Mouse (Mus musculus) embryo, embryonic 9.5 days (tissue): ENCODE results near the gene Fam49a.

Source experiments
- DNase-seq: peaks from one replicate; pipeline ENCODE4 v3.0.0-alpha.2; 2017; ENCODE audit errors: extremely low spot score

Gene Fam49a

DNA sequence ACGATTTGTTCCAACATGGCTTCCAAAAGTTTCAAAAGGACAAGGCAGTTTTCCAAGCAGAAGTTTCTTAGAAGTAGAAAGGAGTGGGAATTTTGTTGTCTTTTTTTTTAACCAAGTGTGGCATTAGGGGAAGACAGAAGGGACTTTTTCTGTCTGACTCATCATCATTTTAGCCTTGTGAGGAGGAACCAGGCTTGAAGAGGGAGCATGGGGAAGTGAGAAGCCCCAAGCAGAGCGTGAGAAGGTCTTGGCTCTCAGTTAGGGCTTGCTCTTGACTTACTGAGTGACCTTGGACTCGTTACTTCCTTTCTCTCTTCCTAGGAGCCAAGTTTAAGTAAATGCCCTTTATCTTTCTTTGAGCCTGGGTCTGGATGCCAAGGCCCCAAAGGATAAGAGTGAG, 8.6 kb downstream of the Fam49a start:
- DNase-seq: no peak

DNA sequence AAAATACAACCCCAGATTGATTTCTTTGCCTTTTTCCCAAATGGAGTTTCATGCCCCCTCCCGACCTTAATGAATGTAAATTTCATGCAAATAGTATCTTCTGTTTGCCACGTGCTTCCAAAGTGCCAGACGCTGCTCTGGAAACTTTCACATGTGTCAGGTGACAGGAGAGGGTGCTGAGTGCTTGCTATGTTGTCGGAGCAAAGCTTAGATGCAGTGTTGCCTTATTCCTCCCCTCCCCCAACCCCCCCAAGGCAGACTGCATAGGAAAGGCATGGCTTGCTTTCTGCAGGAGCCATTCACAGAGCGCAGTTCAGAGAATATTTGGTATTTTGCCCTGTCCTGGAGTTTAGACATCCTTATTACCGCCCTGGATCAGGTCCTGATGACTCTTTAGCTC, 12.2 kb downstream of the Fam49a start:
- DNase-seq: peak; percentile 8

DNA sequence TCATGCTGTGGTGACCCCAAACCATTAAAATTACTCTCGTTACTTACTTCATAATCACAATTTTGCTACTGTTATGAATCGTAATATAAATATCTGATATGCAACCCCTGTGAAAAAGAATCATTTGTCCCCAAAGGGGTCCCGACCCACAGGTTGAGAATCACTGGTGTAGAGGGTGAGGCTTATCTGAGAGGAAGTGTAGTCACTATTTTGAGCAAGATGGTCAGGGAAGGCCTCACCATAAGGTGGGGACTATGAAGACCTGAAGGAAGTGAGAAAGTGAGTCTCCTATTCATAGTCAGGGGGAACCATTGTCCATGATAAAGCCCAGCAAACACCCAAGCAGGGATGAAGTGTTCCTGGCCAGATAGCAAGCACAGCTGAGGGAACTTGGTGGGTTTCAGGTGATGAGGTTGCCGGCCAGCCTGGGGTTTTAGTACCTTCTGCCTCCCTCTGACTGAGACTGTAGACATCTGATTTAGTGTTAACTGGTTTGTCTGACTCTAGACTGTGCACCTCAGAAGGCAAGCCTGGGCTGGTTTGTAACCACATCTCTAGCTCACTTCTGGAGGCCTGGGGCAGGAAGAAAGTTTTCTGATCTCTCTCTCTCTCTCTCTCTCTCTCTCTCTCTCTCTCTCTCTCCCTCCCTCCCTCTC, 13.3 kb downstream of the Fam49a start:
- no peak for DNase-seq

DNA sequence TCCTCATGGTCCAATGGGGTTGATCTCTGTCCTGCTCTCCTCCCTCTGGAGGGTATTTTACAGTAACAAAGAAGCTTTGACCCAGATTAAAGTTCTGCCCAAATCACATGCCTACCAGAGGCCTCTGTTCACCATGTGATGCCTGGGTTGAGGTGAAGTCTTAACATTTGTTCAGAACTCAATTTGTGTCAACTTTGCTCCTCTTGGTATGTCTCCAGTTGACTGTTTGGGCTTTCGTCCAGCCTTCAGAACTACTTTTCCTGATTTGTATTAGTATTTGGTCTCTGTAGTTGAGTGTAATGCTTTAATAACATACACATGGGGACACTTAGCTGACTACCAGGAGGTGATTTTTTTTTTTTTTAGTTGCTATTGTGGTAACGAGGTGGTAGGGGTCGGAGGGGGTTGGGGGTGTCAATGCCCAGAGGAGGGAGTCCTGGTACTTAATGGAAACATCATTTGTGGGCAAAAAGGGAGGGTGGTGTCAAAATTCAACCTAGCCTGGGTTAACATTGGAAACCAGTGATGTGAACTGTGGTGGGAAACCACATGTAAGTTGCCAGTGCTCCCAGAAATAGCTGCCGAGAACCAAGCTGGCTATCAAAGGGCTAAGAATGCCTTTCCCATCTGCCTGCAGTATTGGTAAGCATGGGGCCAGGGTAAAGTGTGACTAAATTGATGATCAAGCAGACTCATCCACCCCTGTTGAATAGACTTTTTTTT, 16.0 kb downstream of the Fam49a start:
- DNase-seq: no peak

DNA sequence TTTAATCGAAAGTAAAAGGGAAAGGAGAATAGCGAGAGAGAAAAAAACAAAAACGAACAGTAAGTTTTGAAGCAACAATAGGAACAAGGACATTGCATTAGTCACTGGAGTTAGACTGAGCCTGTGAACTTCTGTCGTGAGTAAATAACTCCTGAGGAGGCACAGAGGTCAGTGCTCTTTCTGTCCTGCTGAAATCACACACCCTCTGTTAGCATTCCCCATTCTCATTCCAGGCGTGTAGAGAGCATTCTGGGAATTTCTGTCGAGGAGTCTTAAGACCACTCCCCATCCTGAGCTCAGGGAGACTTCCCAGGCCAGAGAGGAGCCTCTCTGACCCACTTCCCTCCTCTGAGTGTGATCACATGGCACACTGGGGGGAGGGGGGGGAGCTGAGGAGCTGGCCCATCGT, 16.5 kb downstream of the Fam49a start:
- no peak for DNase-seq

DNA sequence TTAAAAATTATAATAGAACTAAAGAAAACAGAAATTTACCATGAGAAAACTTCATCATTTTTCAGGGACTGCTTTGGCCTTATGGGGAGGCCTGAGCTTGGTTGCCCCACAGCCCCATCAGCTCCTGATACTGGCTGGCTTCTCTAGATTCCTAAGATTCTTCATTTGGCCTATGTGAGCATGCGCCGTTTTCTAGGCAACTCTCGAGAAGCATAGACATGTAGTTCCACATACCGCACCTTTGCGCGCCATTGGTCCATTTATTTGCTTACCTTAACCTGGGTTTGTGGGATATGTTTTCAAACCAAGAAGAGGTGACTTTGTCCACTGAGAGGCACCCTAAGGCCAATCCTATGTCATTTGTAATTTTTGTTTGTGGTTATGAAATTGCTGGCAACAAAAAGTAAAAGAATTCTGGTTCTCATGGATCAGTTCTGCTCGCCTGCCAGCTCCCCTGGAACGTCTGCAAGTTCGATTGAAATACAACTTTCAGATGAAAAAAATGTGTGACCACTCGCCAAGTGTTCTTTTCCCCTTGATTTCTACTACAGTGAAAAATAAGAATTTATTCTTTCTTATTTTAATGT, 21.9 kb downstream of the Fam49a start:
- no peak for DNase-seq

DNA sequence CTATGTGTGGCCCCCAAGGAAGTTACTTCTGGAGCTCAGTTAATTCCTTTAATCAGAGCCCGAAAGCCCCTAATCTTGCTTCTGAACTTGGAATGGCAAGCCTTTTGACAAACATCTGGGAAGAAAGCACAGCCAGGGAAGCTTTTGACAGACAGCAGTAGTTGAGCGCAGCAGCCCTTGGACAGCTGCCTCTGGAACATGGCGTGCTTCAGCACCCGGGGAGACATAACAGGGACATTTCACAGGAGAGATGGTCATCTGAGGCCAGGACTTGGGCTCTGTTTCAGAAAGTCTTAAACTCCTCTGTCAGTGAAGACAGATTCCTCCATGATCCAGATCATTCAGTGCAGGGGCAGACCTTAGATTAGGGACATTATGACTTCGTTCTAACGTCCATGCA, 22.6 kb downstream of the Fam49a start:
- DNase-seq: no peak

DNA sequence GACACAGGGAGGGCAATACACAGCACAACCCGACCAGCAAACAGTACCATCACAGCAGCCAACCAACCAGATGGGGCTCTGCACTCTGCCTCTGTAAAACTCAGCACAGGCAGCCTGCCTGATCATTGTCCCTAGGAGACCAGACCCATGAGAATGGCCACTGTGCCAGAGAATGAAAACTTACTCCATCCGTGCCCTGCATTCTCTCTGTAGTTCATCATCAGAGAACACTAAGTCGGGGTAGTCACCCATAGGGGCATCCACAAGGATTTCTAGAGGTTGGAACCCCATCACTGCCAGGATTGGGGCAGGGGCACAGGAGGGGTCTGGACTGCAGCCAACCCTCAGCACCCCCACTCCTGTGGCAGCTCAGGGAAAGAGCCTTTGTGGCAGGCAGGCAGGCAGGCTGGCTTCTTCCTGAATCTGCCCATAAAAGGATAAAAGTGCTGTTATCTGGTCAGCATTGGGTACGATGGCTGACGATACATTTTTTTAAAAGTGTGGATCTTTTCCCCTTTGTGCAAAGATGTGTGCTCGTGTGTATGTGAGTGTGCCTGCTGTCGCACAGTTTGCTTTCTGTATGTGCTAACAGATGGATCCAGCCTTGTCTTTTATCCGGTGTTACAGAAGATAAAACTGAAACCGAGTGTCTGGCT, 25.3 kb downstream of the Fam49a start:
- no peak for DNase-seq

DNA sequence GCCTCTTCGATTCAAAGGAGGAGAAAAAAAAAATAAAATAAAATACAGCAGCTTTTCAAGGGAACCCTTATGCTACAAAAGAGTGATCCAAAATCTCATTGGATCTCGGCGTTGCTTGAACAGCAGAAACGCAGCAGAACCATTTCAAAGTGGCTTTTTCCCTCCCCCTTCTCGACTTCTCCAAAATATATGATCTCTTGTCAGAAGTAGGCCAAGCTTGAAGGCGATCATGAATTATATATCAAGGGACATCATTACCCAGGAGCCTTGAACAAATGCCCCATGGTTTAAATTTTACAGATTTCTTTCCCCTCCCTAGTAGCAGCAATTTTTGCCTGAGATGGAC, 25.8 kb downstream of the Fam49a start:
- DNase-seq: no peak

DNA sequence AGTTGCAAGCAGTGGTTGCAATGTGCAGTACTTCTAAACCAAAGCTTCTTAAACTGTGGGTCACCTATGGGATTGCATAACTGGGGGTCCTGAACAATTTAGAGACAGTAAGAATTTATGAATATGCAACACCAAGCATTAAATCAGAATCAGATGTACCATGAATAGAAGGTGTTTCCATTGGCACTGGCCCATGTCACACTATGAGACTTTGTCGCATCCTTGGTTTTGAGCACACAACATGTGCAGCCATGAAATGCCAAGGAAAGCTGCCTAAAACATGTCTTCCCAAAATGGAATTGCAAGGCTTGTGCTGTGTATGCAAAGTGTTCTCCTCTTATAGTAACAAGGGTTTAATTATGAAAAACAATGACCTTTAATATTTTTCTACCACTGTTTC, 26.6 kb downstream of the Fam49a start:
- no peak for DNase-seq

DNA sequence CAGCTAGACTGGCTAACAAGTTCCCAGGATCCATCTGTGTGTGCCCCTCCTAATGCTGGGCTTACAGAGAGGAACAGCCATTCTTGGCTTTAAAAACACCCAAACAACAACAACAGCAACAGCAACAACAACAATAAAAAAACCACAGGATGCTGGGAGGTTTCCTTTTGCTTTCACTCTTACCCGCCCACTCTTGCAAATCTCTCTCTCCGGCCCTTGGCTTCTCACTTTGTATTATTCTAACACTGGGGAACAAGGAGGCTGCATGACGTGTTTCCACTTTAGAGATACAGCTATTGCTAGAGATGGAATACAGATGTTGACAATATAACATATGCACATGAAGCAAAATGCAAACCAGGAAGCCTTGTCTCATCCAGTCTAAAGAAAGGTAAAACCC, 27.7 kb downstream of the Fam49a start:
- DNase-seq: no peak

DNA sequence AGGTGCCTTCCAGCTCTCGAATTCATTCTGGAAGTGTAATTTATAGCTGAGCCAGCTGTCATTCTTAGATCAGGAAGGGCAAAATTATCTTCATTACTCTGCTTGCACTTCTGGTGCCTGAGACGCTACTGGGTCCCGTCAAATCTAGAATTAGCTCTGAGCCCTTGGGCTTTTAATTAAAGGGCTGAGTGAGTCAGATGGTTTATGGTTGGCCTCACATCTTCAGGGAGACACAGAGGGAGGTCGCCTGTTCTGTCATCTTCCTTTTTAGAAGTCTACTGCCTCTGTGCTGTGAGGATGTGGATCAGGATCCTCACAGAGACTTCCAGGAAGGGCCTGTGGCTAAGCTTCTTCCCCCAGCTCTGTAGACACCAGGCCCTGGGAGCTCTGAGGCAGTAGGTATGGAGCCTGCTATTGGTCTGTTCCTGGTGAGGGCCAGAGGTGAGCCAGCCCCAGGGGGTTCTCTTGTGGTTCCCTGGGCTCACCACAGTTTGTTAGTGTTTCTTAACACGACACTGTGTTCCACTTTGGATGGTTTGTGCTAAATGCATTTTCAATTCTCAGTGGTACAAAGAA, 30.2 kb downstream of the Fam49a start:
- no peak for DNase-seq

DNA sequence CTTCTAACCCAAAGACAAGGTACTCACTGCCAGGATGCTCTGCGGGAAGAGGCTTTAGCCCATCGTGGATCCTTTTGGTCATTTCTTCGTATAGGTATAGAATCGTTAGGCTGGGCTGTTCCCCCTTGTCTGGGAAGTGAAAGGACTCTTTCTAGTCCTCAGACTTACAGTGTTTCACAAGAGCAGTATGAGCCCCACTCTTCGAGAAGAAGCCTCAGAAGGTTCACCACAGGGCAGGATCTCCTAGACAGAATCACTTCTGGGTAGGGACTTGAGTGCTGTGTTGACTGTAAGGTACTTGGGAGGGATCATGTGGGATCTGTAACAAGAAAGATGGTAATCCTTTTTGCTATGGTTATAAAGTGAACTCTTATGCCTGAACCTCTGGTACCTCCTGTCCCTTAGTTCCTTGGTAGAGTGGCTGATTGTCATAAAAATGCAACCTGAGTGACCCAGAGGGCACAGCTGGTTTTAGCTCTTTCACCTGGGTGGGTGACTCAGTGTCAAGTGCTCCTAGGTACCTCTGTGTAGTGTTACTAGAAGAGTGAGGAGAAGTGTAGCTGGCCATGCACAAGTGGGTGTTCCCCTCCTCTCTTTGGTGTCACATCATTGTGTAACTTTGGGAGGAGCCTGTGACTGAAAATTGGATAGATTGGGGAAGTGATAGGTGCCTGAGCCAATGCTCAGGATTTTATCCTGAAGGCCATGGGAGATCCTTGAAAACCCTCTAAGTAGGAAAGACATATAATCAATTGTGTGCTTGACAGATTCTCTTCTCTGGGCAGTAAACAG, 32.6 kb downstream of the Fam49a start:
- no peak for DNase-seq

DNA sequence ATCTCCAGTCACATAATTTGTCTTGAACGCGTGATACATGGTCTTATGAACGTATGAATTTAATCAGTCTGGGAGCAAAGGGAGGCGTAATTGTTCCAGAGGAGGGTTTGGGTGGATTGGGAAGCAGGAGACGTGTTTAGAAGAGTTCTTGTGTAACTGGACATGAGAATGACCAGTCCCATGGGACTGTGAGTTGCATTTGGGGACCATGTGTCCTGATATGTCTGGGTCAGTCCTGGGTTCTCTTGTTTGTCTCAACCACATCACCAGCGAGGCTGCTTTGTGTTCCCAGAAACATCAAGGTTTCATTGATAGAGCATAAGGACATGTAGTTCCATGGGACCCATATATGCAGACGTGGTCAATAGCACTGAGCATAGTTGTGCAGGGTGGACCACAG, 36.5 kb downstream of the Fam49a start:
- DNase-seq: no peak

DNA sequence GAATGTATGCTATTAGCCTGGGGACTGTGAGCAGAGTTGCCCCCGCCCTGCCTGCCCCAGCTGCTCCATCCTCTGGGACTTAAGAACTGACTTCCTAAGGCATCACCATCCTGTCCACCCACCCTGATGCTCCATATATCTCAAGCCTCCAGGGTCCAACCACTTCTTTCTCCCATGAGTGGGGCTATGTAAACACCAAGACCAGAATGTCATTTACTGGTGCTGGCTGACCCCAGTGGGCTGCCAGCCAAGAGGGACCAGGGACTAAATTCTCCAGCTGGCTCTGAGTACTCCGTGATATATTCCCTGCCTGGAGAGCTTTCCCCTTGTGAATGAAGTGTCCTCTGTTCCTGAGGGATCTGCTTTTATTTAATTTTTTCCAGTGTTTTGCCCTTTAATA, 37.4 kb downstream of the Fam49a start:
- no peak for DNase-seq

DNA sequence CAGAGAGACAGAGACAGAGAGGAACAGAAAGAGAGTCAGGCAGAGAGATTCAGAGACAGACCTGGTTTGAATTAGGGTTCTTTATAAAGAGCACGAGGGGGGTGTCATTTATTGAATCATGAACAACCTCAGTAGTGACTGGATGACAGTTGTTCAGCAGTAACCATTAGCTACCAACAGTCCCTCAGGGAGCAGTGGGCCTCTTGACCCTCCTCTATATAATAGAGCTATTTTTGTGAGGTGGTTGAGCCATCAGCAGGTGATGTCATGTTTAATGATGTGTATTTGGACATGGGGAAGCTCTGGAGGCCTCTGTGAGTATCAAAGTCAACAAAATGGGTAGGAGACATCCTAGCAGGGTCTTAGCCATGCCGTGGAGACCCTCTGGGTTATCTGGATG, 39.2 kb downstream of the Fam49a start:
- no peak for DNase-seq

DNA sequence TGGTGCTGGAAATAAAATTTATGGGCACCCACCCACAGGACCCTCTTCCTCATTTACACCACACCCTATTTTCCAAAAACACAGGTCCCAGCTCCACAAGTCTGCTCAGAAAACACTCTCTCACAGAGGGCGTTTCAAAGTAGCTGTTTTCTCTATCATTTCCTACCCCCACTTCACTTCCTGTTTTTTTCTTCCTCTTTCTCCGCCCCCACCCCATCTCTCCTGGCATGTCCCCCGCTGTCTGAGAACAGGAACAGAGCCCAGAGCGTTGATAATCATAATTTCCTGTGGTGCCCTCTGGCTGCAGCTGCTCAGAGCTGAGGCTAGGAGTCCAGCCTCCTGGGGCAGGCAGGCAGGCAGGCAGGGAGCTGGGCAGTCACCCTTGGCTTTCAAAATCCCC, 39.9 kb downstream of the Fam49a start:
- no peak for DNase-seq

DNA sequence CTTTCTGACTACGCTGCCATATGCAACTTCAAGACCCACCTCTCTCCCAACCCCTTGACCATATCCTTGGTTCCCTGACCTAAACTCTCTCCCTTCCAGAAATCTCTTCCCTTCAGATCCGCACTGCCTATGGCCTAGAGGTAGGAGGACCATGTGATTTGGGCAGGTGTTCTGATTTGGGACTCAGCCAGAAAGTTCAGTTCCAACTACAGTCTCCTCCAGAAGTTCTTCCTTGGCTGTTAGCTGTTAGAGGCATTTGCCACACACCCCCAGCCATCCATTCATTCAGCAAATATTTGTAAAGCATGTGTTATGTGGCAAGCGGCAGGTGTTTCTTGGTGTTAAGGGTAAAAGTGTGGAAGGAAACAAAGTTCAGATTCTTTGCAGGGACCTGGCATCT, 44.3 kb downstream of the Fam49a start:
- DNase-seq: no peak

DNA sequence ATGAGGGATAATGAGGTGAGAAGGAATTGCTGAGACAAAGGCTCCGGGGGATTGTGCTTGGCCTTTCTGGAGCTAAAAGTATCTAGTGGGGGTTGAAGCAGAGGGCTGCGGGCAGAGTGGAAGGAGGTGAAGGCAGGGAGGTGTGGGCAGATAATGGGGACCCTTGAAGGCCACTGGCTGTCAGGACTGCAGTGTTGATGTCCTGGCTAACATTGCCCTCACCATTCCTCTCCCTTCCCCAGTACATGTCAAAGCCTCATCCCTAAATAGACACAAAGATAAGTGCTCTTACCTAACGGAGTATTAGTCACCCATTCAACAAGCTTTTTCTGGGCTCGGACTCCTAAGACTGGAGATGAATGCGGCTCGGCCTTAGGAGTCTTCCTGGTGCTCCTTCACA, 44.9 kb downstream of the Fam49a start:
- DNase-seq: no peak

DNA sequence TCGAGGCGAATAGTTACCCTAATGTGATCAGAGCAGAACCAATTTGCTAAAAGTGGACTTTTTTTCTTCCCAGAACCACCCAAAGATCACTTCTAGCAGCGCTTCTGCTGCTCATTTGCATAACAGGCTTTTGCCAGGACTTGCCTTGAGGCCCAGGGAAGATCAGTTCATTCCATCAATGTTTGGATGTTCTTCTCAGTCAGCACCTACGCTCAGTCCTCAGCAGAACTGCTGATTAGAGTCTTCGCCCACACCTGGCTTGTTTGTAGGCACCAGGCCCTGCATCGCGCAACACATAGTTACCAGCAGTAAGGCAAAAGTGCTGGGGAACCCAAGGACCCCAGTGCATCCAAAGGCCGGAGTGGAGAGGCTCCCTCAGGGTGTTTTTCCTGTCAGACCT, 45.3 kb downstream of the Fam49a start:
- DNase-seq: no peak

DNA sequence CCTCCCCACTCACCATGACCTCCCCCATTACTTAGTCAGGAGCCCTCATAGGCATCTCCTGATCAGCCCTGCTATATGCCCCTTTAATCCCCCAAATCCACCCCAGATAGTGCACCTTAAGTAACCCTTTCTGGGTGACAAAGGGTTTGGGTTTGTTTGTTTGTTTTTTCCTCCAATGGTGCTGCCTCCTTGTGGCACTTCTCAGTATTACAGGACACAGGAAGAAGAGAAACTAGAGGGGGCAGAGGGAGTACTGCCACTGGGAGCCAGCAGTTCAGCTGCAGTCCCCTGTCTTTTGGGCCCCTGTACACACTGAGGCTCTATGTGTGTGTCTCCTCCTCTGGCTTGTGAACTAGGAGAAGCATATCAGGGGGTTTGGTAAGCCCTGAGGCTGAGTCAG, 51.5 kb downstream of the Fam49a start:
- no peak for DNase-seq

DNA sequence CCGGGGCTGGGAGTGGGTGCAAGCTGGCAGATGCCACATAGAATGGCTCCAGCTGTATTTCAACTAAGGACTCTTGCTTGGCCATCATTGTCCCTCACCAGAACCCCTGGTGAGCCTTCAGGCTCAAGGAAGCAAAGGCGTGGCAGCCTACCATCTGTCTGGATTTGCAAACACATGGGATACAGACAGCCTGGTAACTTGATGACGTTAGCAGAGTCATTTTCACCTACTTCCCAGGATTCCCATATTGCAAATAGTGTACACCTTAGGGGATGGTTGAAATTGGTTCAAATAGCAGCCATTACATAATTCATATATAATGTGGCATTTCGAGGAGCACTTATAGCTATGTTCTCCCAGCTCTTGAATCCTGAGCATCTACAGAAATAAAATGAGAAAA, 52.0 kb downstream of the Fam49a start:
- DNase-seq: no peak
